Mouse (Mus musculus) heart, adult 2 months (tissue): ENCODE results near the gene Lamb3. TPM values are rescaled to one million over a fixed set of nuclear protein-coding genes. Genes with fewer than 3 reads are reported as not detected.

Experiments used
- DNase-seq, 2 experiments: peaks; one replicate each; pipeline ENCODE4 v3.0.0; 2021
- H3K27ac ChIP-seq: fragments of 200-600 bp; 2 replicates; pipeline ENCODE4 v1.8.1; 2022
- H3K27me3 ChIP-seq: fragments of 200-500 bp; 2 replicates; pipeline ENCODE4 v1.6.1; 2012; ENCODE audit warnings: mild to moderate bottlenecking, low read length, inconsistent platforms, mixed read lengths; ENCODE audit not compliant: control insufficient read depth, insufficient read depth
- H3K36me3 ChIP-seq: fragments of 200-500 bp; 2 replicates; pipeline ENCODE4 v1.6.1; 2012; ENCODE audit warnings: low read length, inconsistent platforms; ENCODE audit not compliant: control insufficient read depth, insufficient read depth
- H3K4me1 ChIP-seq: fragments of 200-500 bp; 2 replicates; pipeline ENCODE4 v1.6.1; 2011; ENCODE audit warnings: low read length; ENCODE audit not compliant: control insufficient read depth, insufficient read depth
- H3K4me3 ChIP-seq: fragments of 200-600 bp; 2 replicates; pipeline ENCODE4 v1.8.1; 2022
- H3K79me2 ChIP-seq: fragments of 200-500 bp; replicated peaks from 2 replicates; pipeline ENCODE4 v1.6.1; 2012; ENCODE audit warnings: mild to moderate bottlenecking, inconsistent platforms, low read length, moderate library complexity, mixed read lengths; ENCODE audit not compliant: control insufficient read depth, insufficient read depth
- H3K9ac ChIP-seq: fragments of 200-500 bp; 2 replicates; pipeline ENCODE4 v1.6.1; 2012; ENCODE audit warnings: low read depth, mild to moderate bottlenecking, control low read depth, inconsistent platforms, low read length, mixed read lengths
- CTCF ChIP-seq: fragments of 200-600 bp; IDR thresholded peaks from 2 replicates; pipeline ENCODE4 v1.8.1; 2022; ENCODE audit warnings: antibody characterized with exemption, mild to moderate bottlenecking, moderate library complexity
- EP300 ChIP-seq: fragments of 200-500 bp; IDR thresholded peaks from 2 replicates; pipeline ENCODE4 v1.6.1; 2011; ENCODE audit warnings: low read depth, low read length, control low read depth; ENCODE audit not compliant: insufficient read depth
- POLR2A ChIP-seq: fragments of 200-500 bp; IDR thresholded peaks from 2 replicates; pipeline ENCODE4 v1.6.1; 2011; ENCODE audit warnings: mild to moderate bottlenecking, low read depth, low read length, control low read depth; ENCODE audit not compliant: insufficient read depth
- WGBS: fragments of 180-500 bp; shearing (Covaris S2); methylation state at CpG from one replicate; pipeline ENCODE4 v1.1.7; 2018; 5-methylcytosine and 5-hydroxymethylcytosine counted together
- intact Hi-C: fragments of 180-260 bp; cut with DNase I; formaldehyde crosslinking; loops from one replicate; pipeline ENCODE4 v1.15.1; 2025
- polyA plus RNA-seq: library from polyadenylated mRNA; depleted of rRNA; stranded (reverse); fragments of >200 nt; gene quantifications from 2 replicates; pipeline ENCODE4 v1.2.3, GENCODE M21; 2012
- total RNA-seq, 2 experiments: library from RNA; stranded (reverse); gene quantifications; 2 replicates each; pipeline ENCODE4 v1.2.3; 2021

Lamb3 gene
- total and polyA plus RNA-seq, 3 experiments = 9.2 to 11.9 (median 11.4) TPM

- intact Hi-C loops = no loop called here
- H3K27me3 ChIP-seq = no peaks in the 10 kb centered on the region
- peak overlapping the region; percentile 85 for H3K27ac ChIP-seq
- no peaks in the 10 kb centered on the region for H3K79me2 ChIP-seq
- H3K4me3 ChIP-seq = no peak overlapping the region
- H3K36me3 ChIP-seq = no peaks in the 10 kb centered on the region
- 63% methylated on average over 3 of the region's 3 CpGs for WGBS
- no peak overlapping the region for H3K9ac ChIP-seq
- TF ChIP-seq POLR2A = no peak
- TF ChIP-seq EP300 = no peak
- no peak for TF ChIP-seq CTCF
- H3K4me1 ChIP-seq = peaks cover 5% of the 10 kb centered on the region
- no peak for DNase-seq
Measured at GRCm38 (mm10) chr1:193333776-193334175, 126.3 kb downstream of the Lamb3 start.

- Histone ChIP-seq H3K4me3 (no peak overlapping the region), H3K9ac (no peak overlapping the region), H3K27ac (peak overlapping the region; percentile 85), H3K79me2 (no peaks in the 10 kb centered on the region), H3K4me1 (peaks cover 5% of the 10 kb centered on the region), H3K27me3 (no peaks in the 10 kb centered on the region), H3K36me3 (no peaks in the 10 kb centered on the region)
- no peak for DNase-seq
- intact Hi-C loops = no loop called here
- TF ChIP-seq EP300 = no peak
- no peak for TF ChIP-seq POLR2A
- TF ChIP-seq CTCF = no peak
- WGBS = 60% methylated on average over 6 of the region's 6 CpGs
Measured at GRCm38 (mm10) chr1:193334546-193334945, 127.0 kb downstream of the Lamb3 start.

- intact Hi-C loops = no loop called here
- peak; percentile 58 to 81 for DNase-seq
- no peaks in the 10 kb centered on the region for H3K36me3 ChIP-seq
- peak; percentile 41; the same call in 1 of the 2 replicates for TF ChIP-seq EP300
- TF ChIP-seq CTCF = no peak
- TF ChIP-seq POLR2A = 0 out of 2 replicates have a peak, but pooled peaks have one; percentile 32
- H3K79me2 ChIP-seq = no peaks in the 10 kb centered on the region
- H3K27me3 ChIP-seq = no peaks in the 10 kb centered on the region
- H3K4me3 ChIP-seq = no peak overlapping the region
- H3K4me1 ChIP-seq = peaks cover 5% of the 10 kb centered on the region
- no peak overlapping the region for H3K9ac ChIP-seq
- peak overlapping the region; percentile 85 for H3K27ac ChIP-seq
- WGBS = 55% methylated on average over 7 of the region's 7 CpGs
Measured at GRCm38 (mm10) chr1:193336122-193337017, 128.9 kb downstream of the Lamb3 start.

- Histone ChIP-seq H3K79me2 (no peaks in the 10 kb centered on the region), H3K27ac (peak overlapping the region; percentile 85), H3K4me1 (peaks cover 5% of the 10 kb centered on the region), H3K27me3 (no peaks in the 10 kb centered on the region), H3K4me3 (no peak overlapping the region), H3K9ac (no peak overlapping the region), H3K36me3 (no peaks in the 10 kb centered on the region)
- no peak for DNase-seq
- 66% methylated on average over 9 of the region's 9 CpGs for WGBS
- TF ChIP-seq CTCF = no peak
- no peak for TF ChIP-seq POLR2A
- TF ChIP-seq EP300 = no peak
- intact Hi-C loops = no loop called here
Measured at GRCm38 (mm10) chr1:193337018-193337321, 129.5 kb downstream of the Lamb3 start.

- H3K27ac ChIP-seq = peak overlapping the region; percentile 17; the same call in 1 of the 2 replicates
- H3K4me1 ChIP-seq = peaks cover 3% of the 10 kb centered on the region; the same call in 1 of the 2 replicates
- 46% methylated on average over 4 of the region's 4 CpGs for WGBS
- no peak overlapping the region for H3K4me3 ChIP-seq
- DNase-seq = no peak
- H3K27me3 ChIP-seq = no peaks in the 10 kb centered on the region
- intact Hi-C loops = no loop called here
- no peaks in the 10 kb centered on the region for H3K36me3 ChIP-seq
- no peak for TF ChIP-seq EP300
- no peak for TF ChIP-seq CTCF
- no peak for TF ChIP-seq POLR2A
- H3K79me2 ChIP-seq = no peaks in the 10 kb centered on the region
- H3K9ac ChIP-seq = no peak overlapping the region
Measured at GRCm38 (mm10) chr1:193337787-193338310, 130.3 kb downstream of the Lamb3 start.

- Histone ChIP-seq H3K27ac (no peak overlapping the region), H3K9ac (no peak overlapping the region), H3K4me3 (no peak overlapping the region), H3K36me3 (no peaks in the 10 kb centered on the region), H3K27me3 (no peaks in the 10 kb centered on the region), H3K4me1 (peaks cover 3% of the 10 kb centered on the region; the same call in 1 of the 2 replicates), H3K79me2 (no peaks in the 10 kb centered on the region)
- 74% methylated on average over 9 of the region's 9 CpGs for WGBS
- DNase-seq = no peak
- TF ChIP-seq CTCF (no peak), EP300 (no peak), POLR2A (no peak)
- intact Hi-C loops = no loop called here
Measured at GRCm38 (mm10) chr1:193338363-193338995, 131.0 kb downstream of the Lamb3 start.
